Mouse (Mus musculus) bone marrow, adult 2 months (tissue): ENCODE results near the gene Nt5c1a. TPM values are rescaled to one million over a fixed set of nuclear protein-coding genes. Genes with fewer than 3 reads are reported as not detected.

Experiments used
- H3K27ac ChIP-seq: fragments of 200-500 bp; 2 replicates; pipeline ENCODE4 v1.5.1; 2012; ENCODE audit warnings: low read depth, mild to moderate bottlenecking, control low read depth, inconsistent platforms, low read length; ENCODE audit not compliant: control insufficient read depth, poor library complexity, insufficient read depth
- H3K4me1 ChIP-seq: fragments of 200-500 bp; 2 replicates; pipeline ENCODE4 v1.6.1; 2011; ENCODE audit warnings: low read length; ENCODE audit not compliant: control insufficient read depth, insufficient read depth
- H3K4me3 ChIP-seq: fragments of 200-500 bp; replicated peaks from 2 replicates; pipeline ENCODE3; 2011; ENCODE audit warnings: mild to moderate bottlenecking, low read depth, low read length, control low read depth; ENCODE audit not compliant: control insufficient read depth
- CTCF ChIP-seq: fragments of 200-500 bp; IDR thresholded peaks from 2 replicates; pipeline ENCODE4 v1.5.1; 2011; ENCODE audit warnings: low read length, control low read depth; ENCODE audit not compliant: control insufficient read depth, insufficient read depth
- POLR2A ChIP-seq: fragments of 200-500 bp; IDR thresholded peaks from 2 replicates; pipeline ENCODE4 v1.6.1; 2011; ENCODE audit warnings: low read depth, mild to moderate bottlenecking, control low read depth, low read length, borderline replicate concordance; ENCODE audit not compliant: control insufficient read depth
- WGBS: fragments of 180-500 bp; shearing (Covaris S2); methylation state at CpG from one replicate; pipeline ENCODE4 v1.1.7; 2018; 5-methylcytosine and 5-hydroxymethylcytosine counted together
- polyA plus RNA-seq: library from polyadenylated mRNA; stranded (reverse); fragments of >200 nt; gene quantifications from 2 replicates; pipeline ENCODE4 v1.2.4, GENCODE M21; 2011; ENCODE audit warnings: low replicate concordance; ENCODE audit not compliant: missing spikeins, insufficient read depth, insufficient read length

Gene Nt5c1a
- polyA plus RNA-seq, 1 experiment = not detected

- peak; percentile 79 for TF ChIP-seq CTCF
- no peak for TF ChIP-seq POLR2A
- WGBS = 0% methylated on average over 1 of the region's 1 CpGs
- no peak overlapping the region for H3K4me3 ChIP-seq
- H3K27ac ChIP-seq = no peak overlapping the region
- no peaks in the 10 kb centered on the region for H3K4me1 ChIP-seq
These were observed 15.5 kb downstream of the Nt5c1a start for GRCm38 (mm10) chr4:123216782-123217181.

DNA sequence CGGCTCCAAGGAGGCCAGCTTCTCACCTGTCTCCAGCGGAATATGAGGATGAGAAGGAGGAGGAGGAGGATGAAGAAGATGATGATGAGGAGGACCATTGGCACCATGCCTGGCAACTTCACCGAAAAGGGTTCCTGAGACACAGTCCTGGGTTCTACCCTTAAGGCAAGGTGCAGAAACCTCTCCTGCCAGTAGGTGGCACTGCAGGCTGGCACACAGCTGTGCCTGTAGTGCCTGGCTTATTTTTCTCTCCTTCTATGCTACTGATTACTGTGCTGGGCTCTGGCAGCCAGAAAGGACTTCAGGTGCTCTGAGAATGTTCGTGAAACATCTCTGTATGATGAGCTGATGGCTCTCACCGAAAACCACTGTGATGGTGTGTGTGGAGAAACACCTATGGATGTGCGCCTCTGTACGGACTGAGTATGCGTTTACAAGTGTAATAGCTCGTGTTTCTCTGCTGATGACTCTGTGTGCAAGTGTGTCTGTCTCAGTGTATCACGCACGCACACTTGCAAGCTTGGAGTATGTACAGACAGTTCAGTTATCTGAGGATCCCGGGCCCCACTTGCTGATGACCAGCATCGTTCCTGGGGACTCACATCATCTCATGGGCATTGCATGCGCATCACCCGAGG is 18.5 kb downstream of the Nt5c1a start:
- TF ChIP-seq POLR2A = no peak
- peak; percentile 96 for TF ChIP-seq CTCF
- H3K27ac ChIP-seq = no peak overlapping the region
- no peaks in the 10 kb centered on the region for H3K4me1 ChIP-seq
- WGBS = 66% methylated on average over 15 of the region's 15 CpGs
- H3K4me3 ChIP-seq = no peak overlapping the region

DNA sequence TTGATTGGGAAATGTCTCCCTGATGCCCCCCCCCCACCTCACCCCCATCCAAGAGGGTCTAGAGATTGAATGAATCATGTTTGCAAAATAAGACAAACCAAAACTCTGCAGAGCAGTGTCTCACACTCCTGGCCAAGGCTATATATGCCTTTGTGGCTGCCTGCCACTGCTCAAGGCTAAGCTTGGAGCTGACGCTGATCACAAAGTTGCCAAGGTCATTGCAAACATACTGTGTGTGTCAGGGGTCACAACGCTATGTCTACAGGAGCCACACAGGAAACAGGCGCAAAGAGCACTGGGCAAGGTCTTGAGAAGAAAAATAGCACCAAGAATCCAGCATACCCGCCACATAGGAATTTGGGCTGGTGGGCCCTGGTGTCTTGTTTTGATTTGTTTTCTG is 19.3 kb downstream of the Nt5c1a start:
- no peak for TF ChIP-seq CTCF
- TF ChIP-seq POLR2A = no peak
- no peaks in the 10 kb centered on the region for H3K4me1 ChIP-seq
- no peak overlapping the region for H3K4me3 ChIP-seq
- WGBS = 75% methylated on average over 4 of the region's 4 CpGs
- H3K27ac ChIP-seq = no peak overlapping the region

- H3K4me1 ChIP-seq = no peaks in the 10 kb centered on the region
- 65% methylated on average over 3 of the region's 3 CpGs for WGBS
These were observed 22.0 kb downstream of the Nt5c1a start for GRCm38 (mm10) chr4:123223309-123223708.

GRCm38 (mm10) chr4:123225718-123226403 is 24.6 kb downstream of the Nt5c1a start:
- Histone ChIP-seq H3K4me1 (no peaks in the 10 kb centered on the region; the same call in 1 of the 2 replicates), H3K4me3 (no peak overlapping the region), H3K27ac (no peak overlapping the region)
- 78% methylated on average over 10 of the region's 10 CpGs for WGBS
- TF ChIP-seq POLR2A (no peak), CTCF (no peak)

More at GRCm38 (mm10) chr4:123223309-123223708, 22.0 kb downstream of the Nt5c1a start:
- Histone ChIP-seq H3K4me3 (no peak overlapping the region), H3K27ac (no peak overlapping the region)
- no peak for TF ChIP-seq POLR2A
- peak; percentile 27; the same call in 1 of the 2 replicates for TF ChIP-seq CTCF

GRCm38 (mm10) chr4:123227707-123228106 is 26.4 kb downstream of the Nt5c1a start:
- H3K4me1 ChIP-seq = no peaks in the 10 kb centered on the region; the same call in none of the 2 replicates
- no peak overlapping the region for H3K4me3 ChIP-seq
- no peak for TF ChIP-seq POLR2A
- TF ChIP-seq CTCF = no peak
- 62% methylated on average over 4 of the region's 4 CpGs for WGBS
- H3K27ac ChIP-seq = no peak overlapping the region

DNA sequence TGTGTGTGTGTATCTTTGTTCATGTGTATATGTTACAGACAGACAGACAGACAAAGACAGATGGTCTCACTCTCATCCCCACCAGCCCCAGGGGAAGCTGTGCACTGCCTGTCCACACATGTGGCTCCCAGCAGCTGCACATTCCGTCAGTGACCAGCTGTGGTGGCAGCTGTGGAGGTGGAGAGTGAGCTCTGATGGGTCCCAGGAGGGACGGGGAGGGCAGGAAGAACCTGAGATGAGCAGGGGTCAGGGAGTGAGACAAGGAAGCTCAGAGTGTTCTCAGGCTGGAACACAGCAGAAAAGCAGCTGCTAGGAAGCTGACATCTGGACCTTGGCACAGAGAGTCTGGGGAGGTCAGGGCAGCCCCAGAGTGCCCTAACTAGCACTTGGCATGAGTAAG is 27.0 kb downstream of the Nt5c1a start:
- no peak overlapping the region for H3K4me3 ChIP-seq
- no peaks in the 10 kb centered on the region; the same call in none of the 2 replicates for H3K4me1 ChIP-seq
- H3K27ac ChIP-seq = no peak overlapping the region
- TF ChIP-seq CTCF (no peak), POLR2A (no peak)
- WGBS = 60% methylated on average over 2 of the region's 2 CpGs

GRCm38 (mm10) chr4:123229166-123229565 is 27.9 kb downstream of the Nt5c1a start:
- H3K4me1 ChIP-seq = no peaks in the 10 kb centered on the region; the same call in none of the 2 replicates
- TF ChIP-seq CTCF (no peak), POLR2A (no peak)
- no peak overlapping the region for H3K27ac ChIP-seq
- 68% methylated on average over 11 of the region's 11 CpGs for WGBS
- H3K4me3 ChIP-seq = no peak overlapping the region

DNA sequence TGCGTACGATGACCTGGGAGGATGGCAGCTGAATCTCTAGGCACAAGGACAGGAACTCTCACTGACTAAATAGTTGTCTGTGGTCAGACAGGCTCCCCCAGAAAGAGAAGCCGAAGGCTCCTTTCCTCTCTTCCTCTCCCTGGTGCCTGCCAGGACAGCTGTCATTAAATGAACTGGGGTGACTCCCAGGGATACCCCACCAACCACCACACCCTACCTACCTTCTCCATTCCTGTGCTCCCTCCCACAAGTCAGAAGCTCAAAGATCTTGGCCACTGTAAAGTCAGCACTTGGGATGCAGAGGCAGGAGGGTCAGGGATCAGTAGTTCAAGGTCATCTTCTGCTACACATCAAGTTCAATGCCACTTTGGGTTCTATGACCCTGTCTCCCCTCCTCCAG is 31.5 kb downstream of the Nt5c1a start:
- WGBS = 19% methylated on average over 3 of the region's 3 CpGs

More for the DNA sequence above, 31.5 kb downstream of the Nt5c1a start:
- H3K4me1 ChIP-seq = no peaks in the 10 kb centered on the region; the same call in none of the 2 replicates
- TF ChIP-seq POLR2A = no peak
- no peak for TF ChIP-seq CTCF
- H3K4me3 ChIP-seq = no peak overlapping the region
- no peak overlapping the region for H3K27ac ChIP-seq
